Mouse (Mus musculus) embryonic stem cell, embryonic (primary cell): ENCODE results near the gene Slamf9.

Experiments used
- CTCF ChIA-PET, 4 experiments: fragments of 300-600 bp in 2 of 4; fragments of 350-600 bp in 2 of 4; sonication (Branson Sonifier 250); formaldehyde crosslinking; loops; one replicate each; lab custom pipeline; 2022; ENCODE audit warnings: inconsistent platforms in 2 of 4; lab: Charles Lee
- POLR2A ChIA-PET, 4 experiments: fragments of 300-600 bp in 2 of 4; fragments of 350-600 bp in 2 of 4; sonication (Branson Sonifier 250); formaldehyde crosslinking; loops; one replicate each; lab custom pipeline; 2022; ENCODE audit warnings: antibody characterized with exemption in 4 of 4, inconsistent platforms in 1 of 4; lab: Charles Lee

Gene Slamf9

DNA sequence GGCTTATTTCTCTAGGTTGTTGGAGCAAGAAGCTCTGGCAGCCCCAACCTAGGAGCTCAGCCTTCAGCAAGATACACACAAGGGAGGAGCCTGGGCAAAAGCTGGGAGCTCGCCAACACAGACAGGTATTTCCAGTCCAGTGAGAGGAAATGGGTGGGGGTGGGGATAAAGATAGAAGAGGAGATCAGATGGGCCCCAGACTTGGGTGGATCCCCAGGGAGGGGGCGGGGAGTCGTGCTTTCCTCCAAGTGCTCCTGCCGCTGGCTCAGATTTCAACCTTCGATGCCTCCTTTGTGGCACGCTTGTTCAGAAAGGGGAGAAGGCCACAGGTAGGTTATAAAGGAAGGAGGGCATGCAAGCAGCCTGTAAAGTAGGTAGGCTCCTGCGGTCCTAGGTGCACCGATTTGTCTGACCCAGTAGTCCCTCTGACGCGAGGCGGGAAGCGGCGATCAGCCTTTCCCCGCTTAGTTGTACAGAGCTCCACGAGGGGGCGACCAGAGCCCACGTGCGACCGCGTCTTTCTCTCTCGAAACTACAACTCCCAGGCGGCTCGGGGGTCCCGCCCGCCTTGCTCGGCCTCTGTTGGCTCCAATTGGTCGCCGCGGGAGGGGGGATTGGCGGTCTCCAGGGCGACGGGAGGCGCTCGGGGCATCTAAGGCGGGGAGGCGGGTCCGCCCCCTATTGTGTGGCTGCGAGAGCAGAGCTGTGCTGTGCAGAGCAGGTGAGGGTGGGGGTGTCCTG is 6.6 kb downstream of the Slamf9 start, which contains the start of gene Igsf9:
TSS of gene Igsf9 (plus strand) at position 249 of the 741 bp plus-strand sequence.
- POLR2A ChIA-PET, result interaction anchor here (0.5 to 2.0 kb wide), 39 partner anchors 8 to 1050 kb away, joined by 3 to 17 read pairs (median 4); partner anchors contain the start of genes Tagln2 (in 3 of the 4), Cfap45 (in 2 of the 4) and Pigm (in 2 of the 4)
- CTCF ChIA-PET, result interaction anchor here (0.6 to 1.8 kb wide), 32 partner anchors 8 to 1630 kb away, joined by 3 to 24 read pairs (median 4); partner anchors contain the start of gene Tagln2 (in 1 of the 4)

GRCm38 (mm10) chr1:172482518-172483360 is 7.6 kb downstream of the Slamf9 start:
- CTCF ChIA-PET, result interaction anchor here (0.6 to 1.7 kb wide), 11 partner anchors 7 to 81 kb away, joined by 3 to 24 read pairs (median 5); partner anchors contain the start of gene Tagln2 (in 1 of the 4)

DNA sequence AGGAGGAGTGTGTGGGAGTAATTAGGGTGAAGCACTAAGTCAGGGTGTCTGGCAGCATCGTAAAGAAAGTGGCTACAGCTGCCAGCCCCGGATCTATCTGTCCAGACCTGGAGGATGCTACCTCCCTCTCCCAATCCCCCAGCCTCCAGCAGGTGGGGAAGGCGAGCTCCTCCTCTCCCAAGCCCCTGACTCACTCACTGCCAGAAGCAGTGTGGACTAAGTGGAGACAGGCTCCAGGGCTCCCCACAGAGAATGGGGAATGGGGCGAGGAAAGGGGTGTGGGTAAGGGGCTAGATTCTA is 8.2 kb downstream of the Slamf9 start:
- POLR2A ChIA-PET, result interaction anchor here in 2 of 4 experiments (0.6 to 1.5 kb wide), 2 partner anchors 17 kb away, joined by 3 to 4 read pairs; partner anchors contain the start of gene Tagln2 (in 1 of the 2)

More at GRCm38 (mm10) chr1:172482518-172483360, 7.6 kb downstream of the Slamf9 start:
- POLR2A ChIA-PET, result interaction anchor here in 2 of 4 experiments (0.6 to 2.0 kb wide), 15 partner anchors 7 to 106 kb away, joined by 3 to 17 read pairs (median 5); partner anchors contain the start of genes Tagln2 (in 2 of the 2) and Pigm (in 1 of the 2)

DNA sequence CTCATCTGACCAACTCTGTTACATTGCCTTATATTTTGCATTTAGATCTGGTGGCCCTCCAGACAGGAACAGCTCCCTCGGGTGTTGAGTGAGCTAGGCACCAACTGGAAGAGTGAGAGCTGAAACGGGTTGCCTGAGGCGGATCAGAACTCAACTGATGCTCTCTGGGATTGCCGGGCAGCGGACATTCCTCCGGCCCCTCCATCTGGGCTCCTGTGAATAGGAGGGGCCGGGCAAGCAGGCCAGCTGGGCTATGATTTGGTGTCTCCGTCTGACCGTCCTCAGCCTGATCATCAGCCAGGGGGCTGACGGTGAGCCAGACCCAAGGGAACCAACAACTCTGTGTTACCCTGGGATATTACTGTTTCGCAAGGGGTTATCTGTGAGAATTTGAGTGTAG is 9.1 kb downstream of the Slamf9 start:
- POLR2A ChIA-PET, result interaction anchor here in 1 of 4 experiments (1.5 kb wide), 1 partner anchor 16 kb away, joined by 4 read pairs; the partner anchor contains the start of gene Tagln2
- CTCF ChIA-PET, result interaction anchor here in 1 of 4 experiments (0.7 kb wide), 1 partner anchor 294 kb away, joined by 4 read pairs; no protein-coding TSS in a partner anchor

More for the DNA sequence above, 8.2 kb downstream of the Slamf9 start:
- CTCF ChIA-PET, result interaction anchor here in 2 of 4 experiments (0.8 to 1.0 kb wide), 2 partner anchors 9 to 80 kb away, joined by 3 read pairs; no protein-coding TSS in a partner anchor

GRCm38 (mm10) chr1:172484671-172485070 is 9.5 kb downstream of the Slamf9 start:
- CTCF ChIA-PET, result interaction anchor here in 1 of 4 experiments (0.7 kb wide), 1 partner anchor 294 kb away, joined by 4 read pairs; no protein-coding TSS in a partner anchor
- POLR2A ChIA-PET, result no interaction called here

DNA sequence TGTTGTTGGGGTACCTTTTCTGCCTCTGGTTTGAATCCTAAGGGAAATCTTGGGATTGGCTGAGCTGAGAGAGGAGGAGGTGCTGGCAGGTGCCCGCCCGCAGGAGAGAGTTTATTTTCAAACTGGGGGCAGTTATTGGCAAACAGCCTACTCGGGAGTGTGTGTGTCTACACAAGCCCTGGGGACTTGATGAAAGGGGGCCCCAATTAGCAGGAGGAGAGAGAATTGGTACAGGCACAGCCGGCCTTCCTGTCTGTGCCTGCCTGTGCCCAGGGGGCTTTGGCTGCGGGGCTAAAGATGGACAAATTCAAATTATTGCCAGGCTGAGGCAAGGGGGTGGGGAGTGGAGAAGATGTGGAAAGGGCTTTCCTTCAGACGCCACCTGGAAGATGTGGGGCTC is 10.7 kb downstream of the Slamf9 start:
- CTCF ChIA-PET, result interaction anchor here in 2 of 4 experiments (0.5 to 1.1 kb wide), 2 partner anchors 33 to 79 kb away, joined by 3 read pairs; no protein-coding TSS in a partner anchor
- POLR2A ChIA-PET, result interaction anchor here in 2 of 4 experiments (1.1 to 1.3 kb wide), 3 partner anchors 10 to 28 kb away, joined by 3 to 4 read pairs (median 3); no protein-coding TSS in a partner anchor

GRCm38 (mm10) chr1:172486236-172486635 is 11.1 kb downstream of the Slamf9 start:
- CTCF ChIA-PET, result interaction anchor here in 2 of 4 experiments (0.5 to 1.1 kb wide), 2 partner anchors 34 to 80 kb away, joined by 3 read pairs; no protein-coding TSS in a partner anchor
- POLR2A ChIA-PET, result interaction anchor here in 2 of 4 experiments (1.1 to 1.3 kb wide), 3 partner anchors 10 to 27 kb away, joined by 3 to 4 read pairs (median 3); no protein-coding TSS in a partner anchor

DNA sequence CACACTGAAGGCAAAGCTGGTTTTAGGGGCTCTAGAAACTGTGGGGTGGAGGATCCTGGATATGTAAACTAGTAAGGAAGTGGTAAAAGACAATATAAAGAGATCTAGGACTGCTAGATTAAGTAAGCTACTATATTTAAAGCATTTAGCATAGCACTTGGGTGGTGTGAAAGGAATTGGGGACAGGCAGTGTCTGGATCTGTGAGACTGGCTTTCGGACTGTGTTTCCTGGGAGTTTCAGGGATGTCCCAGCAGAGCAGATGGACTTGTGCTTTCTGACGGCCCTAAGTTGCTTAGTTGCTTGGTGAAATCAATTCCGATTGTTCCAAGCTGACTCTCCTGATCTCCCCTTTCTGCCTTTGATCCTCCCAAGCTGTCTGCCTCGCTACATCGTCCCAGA is 11.5 kb downstream of the Slamf9 start:
- CTCF ChIA-PET, result interaction anchor here in 2 of 4 experiments (0.9 to 1.4 kb wide), 2 partner anchors 15 to 122 kb away, joined by 3 read pairs; no protein-coding TSS in a partner anchor
- POLR2A ChIA-PET, result interaction anchor here in 2 of 4 experiments (1.1 to 1.3 kb wide), 3 partner anchors 10 to 27 kb away, joined by 3 to 4 read pairs (median 3); no protein-coding TSS in a partner anchor

DNA sequence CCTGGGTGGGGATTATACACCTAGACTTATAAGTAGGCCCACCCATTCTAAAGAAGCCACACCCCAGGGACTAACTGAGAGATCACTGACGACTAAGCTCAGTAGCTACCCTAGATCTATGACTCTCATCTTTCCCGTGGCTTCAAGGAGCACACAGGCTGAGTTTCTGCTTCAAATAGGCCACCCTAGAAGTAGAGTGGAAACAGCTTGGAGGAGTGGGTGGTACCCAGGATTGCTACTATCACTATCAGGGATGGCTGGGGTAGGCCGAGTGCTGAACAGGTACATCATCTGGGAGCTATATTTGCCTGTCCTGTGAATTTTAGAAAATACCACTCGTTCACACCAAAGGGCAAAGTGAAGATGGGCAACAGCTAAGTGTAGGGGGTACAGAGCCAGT is 12.7 kb downstream of the Slamf9 start:
- ChIA-PET POLR2A (interaction anchor here in 2 of 4 experiments (0.5 to 0.9 kb wide), 2 partner anchors 17 to 21 kb away, joined by 3 to 4 read pairs; no protein-coding TSS in a partner anchor), CTCF (interaction anchor here in 3 of 4 experiments (0.6 to 1.4 kb wide), 3 partner anchors 13 to 61 kb away, joined by 3 read pairs; no protein-coding TSS in a partner anchor)

GRCm38 (mm10) chr1:172488831-172489230 is 13.7 kb downstream of the Slamf9 start:
- ChIA-PET POLR2A (interaction anchor here in 1 of 4 experiments (0.6 to 1.2 kb wide), 4 partner anchors 11 to 1012 kb away, joined by 3 to 4 read pairs (median 4); partner anchors contain the start of gene Tagln2), CTCF (interaction anchor here in 2 of 4 experiments (2.3 to 3.6 kb wide), 3 partner anchors 75 to 80 kb away, joined by 34 to 46 read pairs (median 38); no protein-coding TSS in a partner anchor)

DNA sequence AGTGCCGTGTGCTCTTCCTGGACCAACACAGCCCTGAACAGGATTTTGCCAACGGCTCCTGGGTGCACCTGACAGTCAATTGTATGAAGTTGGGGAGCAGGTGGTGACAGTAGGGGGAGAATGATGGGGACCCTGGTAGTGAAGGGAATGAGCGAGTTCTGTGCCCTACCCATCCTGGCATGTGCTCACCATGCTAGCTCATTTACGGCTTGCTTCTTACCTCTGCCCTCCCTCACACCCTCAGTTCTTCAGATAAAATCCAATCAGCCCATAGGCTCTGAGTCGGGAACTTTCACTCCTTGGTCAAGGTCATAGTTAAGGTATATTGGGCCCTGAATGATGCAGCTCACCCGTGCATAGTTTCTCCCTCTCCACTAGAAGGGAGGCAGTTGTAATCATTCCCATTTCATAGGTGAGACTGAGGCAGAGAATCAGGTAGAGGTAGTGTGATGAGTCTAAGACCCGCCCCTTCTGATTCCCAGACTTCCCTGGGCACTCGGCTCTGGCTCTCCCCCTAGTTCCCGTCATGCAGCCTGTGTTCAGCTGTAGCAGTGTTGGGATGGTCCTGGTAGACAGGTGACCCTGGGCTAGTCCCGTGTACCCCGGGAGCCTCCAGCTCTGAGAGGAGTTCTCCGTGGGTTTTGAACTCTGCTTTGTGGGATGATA is 14.6 kb downstream of the Slamf9 start:
- POLR2A ChIA-PET, result interaction anchor here (0.6 to 2.1 kb wide), 18 partner anchors 8 to 92 kb away, joined by 3 to 17 read pairs (median 4); partner anchors contain the start of genes Igsf9 (in 2 of the 4), Tagln2 (in 2 of the 4) and Cfap45 (in 1 of the 4)
- CTCF ChIA-PET, result interaction anchor here (0.5 to 3.6 kb wide), 75 partner anchors 8 to 860 kb away, joined by 3 to 46 read pairs (median 5); partner anchors contain the start of genes Igsf9 (in 4 of the 4), Tagln2 (in 3 of the 4), Cfap45 (in 2 of the 4) and Dusp23 (in 1 of the 4)

DNA sequence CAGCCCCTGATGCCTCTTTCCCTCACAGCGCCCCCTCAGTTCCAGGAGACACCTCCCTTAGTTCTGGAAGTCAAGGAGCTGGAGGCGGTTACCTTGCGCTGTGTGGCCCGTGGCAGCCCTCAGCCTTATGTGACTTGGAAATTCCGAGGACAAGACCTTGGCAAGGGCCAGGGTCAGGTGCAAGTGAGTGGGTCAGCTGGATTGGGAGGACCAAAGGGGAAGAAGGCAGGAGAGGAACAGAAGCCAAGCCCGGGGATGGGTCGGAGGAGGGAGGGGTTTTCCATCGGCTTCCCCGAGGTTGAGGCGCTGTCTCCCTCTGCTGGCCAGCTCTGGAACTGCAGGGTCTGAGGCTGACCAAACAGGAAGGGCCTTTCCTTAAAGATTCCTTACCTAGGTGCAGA is 15.1 kb downstream of the Slamf9 start:
- POLR2A ChIA-PET, result interaction anchor here (0.6 to 2.1 kb wide), 18 partner anchors 8 to 398 kb away, joined by 3 to 17 read pairs (median 4); partner anchors contain the start of genes Igsf9 (in 2 of the 4), Cfap45 (in 1 of the 4) and Tagln2 (in 1 of the 4)
- CTCF ChIA-PET, result interaction anchor here (0.5 to 3.6 kb wide), 79 partner anchors 8 to 859 kb away, joined by 3 to 46 read pairs (median 5); partner anchors contain the start of genes Igsf9 (in 4 of the 4), Tagln2 (in 3 of the 4), Cfap45 (in 2 of the 4) and Slamf9 (in 2 of the 4)

DNA sequence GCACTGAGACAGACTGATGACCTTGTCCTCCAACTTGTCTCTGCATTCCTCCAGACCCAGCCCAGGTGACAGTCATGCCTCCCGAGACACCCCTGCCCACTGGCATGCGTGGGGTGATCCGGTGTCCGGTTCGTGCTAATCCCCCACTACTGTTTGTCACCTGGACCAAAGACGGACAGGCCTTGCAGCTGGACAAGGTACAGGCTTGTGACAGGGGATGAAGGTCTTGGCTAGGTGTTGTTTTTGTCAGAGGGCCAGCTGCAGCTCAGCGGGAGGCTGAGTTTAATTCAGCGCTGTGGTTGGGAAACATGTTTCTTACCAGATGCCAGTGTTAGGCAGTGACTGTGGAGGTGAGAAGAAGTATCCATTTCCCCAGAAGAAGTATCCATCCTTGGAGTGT is 16.9 kb downstream of the Slamf9 start:
- POLR2A ChIA-PET, result interaction anchor here in 1 of 4 experiments (2.1 kb wide), 1 partner anchor 10 kb away, joined by 6 read pairs; no protein-coding TSS in a partner anchor
- CTCF ChIA-PET, result interaction anchor here in 2 of 4 experiments (0.6 to 3.6 kb wide), 5 partner anchors 9 to 173 kb away, joined by 3 to 46 read pairs (median 4); no protein-coding TSS in a partner anchor

- POLR2A ChIA-PET, result interaction anchor here in 3 of 4 experiments (0.5 to 2.1 kb wide), 6 partner anchors 8 to 95 kb away, joined by 3 to 6 read pairs (median 4); no protein-coding TSS in a partner anchor
- CTCF ChIA-PET, result interaction anchor here in 1 of 4 experiments (0.9 kb wide), 1 partner anchor 60 kb away, joined by 3 read pairs; no protein-coding TSS in a partner anchor
Measured at GRCm38 (mm10) chr1:172493516-172493915, 18.4 kb downstream of the Slamf9 start.

DNA sequence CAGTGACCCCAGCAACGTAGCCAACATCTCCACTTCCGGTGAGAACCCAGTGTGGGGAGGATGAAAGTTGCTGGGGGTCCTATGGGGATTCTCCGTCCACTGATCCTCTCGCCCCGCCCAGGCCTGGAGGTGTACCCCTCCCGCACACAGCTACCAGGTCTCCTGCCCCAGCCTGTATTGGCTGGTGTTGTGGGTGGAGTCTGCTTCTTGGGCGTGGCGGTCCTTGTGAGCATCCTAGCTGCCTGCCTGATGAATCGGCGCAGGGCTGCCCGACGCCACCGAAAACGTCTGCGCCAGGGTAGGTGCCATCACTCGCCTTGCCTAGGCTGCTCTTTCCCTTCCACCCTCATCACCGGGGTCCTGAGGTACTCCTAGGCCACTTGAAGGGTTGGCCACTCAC is 20.9 kb downstream of the Slamf9 start:
- CTCF ChIA-PET, result interaction anchor here in 2 of 4 experiments (0.7 to 0.9 kb wide), 2 partner anchors 87 kb away, joined by 3 read pairs; no protein-coding TSS in a partner anchor
- POLR2A ChIA-PET, result interaction anchor here in 3 of 4 experiments (0.5 to 3.5 kb wide), 10 partner anchors 10 to 1614 kb away, joined by 3 to 26 read pairs (median 6); partner anchors contain the start of gene Cfap45 (in 2 of the 3)
